Mouse (Mus musculus): ENCODE data around the gene Rps6kl1.
"Not testable (repeated sequence)": the region's sequence is repeated elsewhere in the genome, so short reads cannot be mapped to it uniquely, and the experiment has no call there.

The Rps6kl1 gene

GRCm38 (mm10) chr12:85175087-85175675, 24.1 kb upstream of the Rps6kl1 start:
- DNase-seq: peak; percentile 35

- DNase-seq: no peak
Observed at GRCm38 (mm10) chr12:85174016-85174415, 23.0 kb upstream of the Rps6kl1 start.

GRCm38 (mm10) chr12:85170948-85171307, 19.9 kb upstream of the Rps6kl1 start:
- DNase-seq: no peak

GRCm38 (mm10) chr12:85170284-85170947, 19.4 kb upstream of the Rps6kl1 start:
- DNase-seq: no peak

- no peak for DNase-seq
Observed at GRCm38 (mm10) chr12:85169877-85170276, 18.8 kb upstream of the Rps6kl1 start.

- peak; percentile 85 for DNase-seq
Observed at GRCm38 (mm10) chr12:85169117-85169858, 18.2 kb upstream of the Rps6kl1 start.

- DNase-seq: no peak
Observed at GRCm38 (mm10) chr12:85166631-85167030, 15.6 kb upstream of the Rps6kl1 start.

GRCm38 (mm10) chr12:85164996-85165395, 13.9 kb upstream of the Rps6kl1 start:
- no peak for DNase-seq

- no peak for DNase-seq
Observed at GRCm38 (mm10) chr12:85159592-85159991, 8.5 kb upstream of the Rps6kl1 start.

GRCm38 (mm10) chr12:85158801-85159200, 7.7 kb upstream of the Rps6kl1 start:
- no peak for DNase-seq

GRCm38 (mm10) chr12:85157797-85158460, 6.9 kb upstream of the Rps6kl1 start:
- DNase-seq: no peak

GRCm38 (mm10) chr12:85156324-85156723, 5.3 kb upstream of the Rps6kl1 start:
- DNase-seq: no peak

- no peak for DNase-seq
Observed at GRCm38 (mm10) chr12:85153011-85153410, 1.9 kb upstream of the Rps6kl1 start.

- peak; percentile 57 for DNase-seq
Observed at GRCm38 (mm10) chr12:85150321-85151001, 603 bp downstream of the Rps6kl1 start.

GRCm38 (mm10) chr12:85146881-85147280, 4.2 kb downstream of the Rps6kl1 start:
- DNase-seq: no peak

- DNase-seq: peak; percentile 43
Observed at GRCm38 (mm10) chr12:85146355-85146754, 4.7 kb downstream of the Rps6kl1 start.

- DNase-seq: peak; percentile 44
Observed at GRCm38 (mm10) chr12:85145630-85146029, 5.4 kb downstream of the Rps6kl1 start.

GRCm38 (mm10) chr12:85144821-85145220, 6.2 kb downstream of the Rps6kl1 start:
- DNase-seq: no peak

- DNase-seq: not testable (repeated sequence)
Observed at GRCm38 (mm10) chr12:85144276-85144675, 6.8 kb downstream of the Rps6kl1 start.

- peak; percentile 87 for DNase-seq
Observed at GRCm38 (mm10) chr12:85142803-85143202, 8.3 kb downstream of the Rps6kl1 start.

- DNase-seq: no peak
Observed at GRCm38 (mm10) chr12:85141096-85141495, 10.0 kb downstream of the Rps6kl1 start.

GRCm38 (mm10) chr12:85140036-85140701, 10.9 kb downstream of the Rps6kl1 start:
- DNase-seq: no peak

Data from retina, postnatal 1 day (tissue).